Mouse (Mus musculus) right cerebral cortex, postnatal 36 days (tissue): ENCODE measurements at regions not wholly inside any gene's neighbourhood (a gene's known extent, or its start where the extent isn't known, plus 50 kb on each side); places are given as distances from the start of the nearest gene placed in this dataset.
A peak's percentile ranks its signal among the peaks of the same experiment; 100 is the strongest.

Experiments
- DNase-seq, 2 experiments: peaks; one replicate each; pipeline ENCODE4 v3.0.0; 2022; ENCODE audit warnings: low spot score in 2 of 2, mixed read lengths in 1 of 2

- DNase-seq = no peak
Observed at GRCm38 (mm10) chr14:67550462-67551185, 1541.6 kb upstream of the Gulo start.

- DNase-seq = no peak
Observed at GRCm38 (mm10) chr14:67548750-67549149, 1539.7 kb upstream of the Gulo start.

- no peak for DNase-seq
Observed at GRCm38 (mm10) chr14:67545036-67545435, 1536.0 kb upstream of the Gulo start.

GRCm38 (mm10) chr14:67541271-67541711 lies 1532.3 kb upstream of the Gulo start:
- no peak for DNase-seq

- DNase-seq = no peak
Observed at GRCm38 (mm10) chr14:67538696-67539095, 1529.7 kb upstream of the Gulo start.

GRCm38 (mm10) chr14:67536787-67537659 lies 1528.0 kb upstream of the Gulo start:
- DNase-seq = peak; percentile 11 to 22

- no peak for DNase-seq
Observed at GRCm38 (mm10) chr14:67506729-67507395, 1497.9 kb upstream of the Gulo start.

- DNase-seq = no peak
Observed at GRCm38 (mm10) chr14:67492086-67492485, 1483.1 kb upstream of the Gulo start.

GRCm38 (mm10) chr14:67486676-67487075 lies 1477.7 kb upstream of the Gulo start:
- DNase-seq = no peak

GRCm38 (mm10) chr14:67485449-67485800 lies 1476.4 kb upstream of the Gulo start:
- no peak for DNase-seq

- DNase-seq = no peak
Observed at GRCm38 (mm10) chr14:67484533-67485448, 1475.8 kb upstream of the Gulo start.
